Mouse (Mus musculus): ENCODE data around the gene Sik3.
A peak's percentile ranks its signal among the peaks of the same experiment; 100 is the strongest.

The Sik3 gene

GRCm38 (mm10) chr9:46272677-46273454 lies 260.2 kb downstream of the Sik3 start, which contains the start of gene Zpr1:
Gene Zpr1, plus strand, starts transcription at chr9:46273064.
- DNase-seq (ENCODE audit: low spot score) = peak; percentile 85
